Mouse (Mus musculus): Measurements from ENCODE around the gene Dtnbp1.

Gene Dtnbp1

GRCm38 (mm10) chr13:45001911-45002615 lies at the start of gene Dtnbp1:
Dtnbp1 (minus strand) TSS chr13:45002147.
- DNase-seq (ENCODE audit: low spot score in 2 of 2): peak; percentile 19 to 20

DNA sequence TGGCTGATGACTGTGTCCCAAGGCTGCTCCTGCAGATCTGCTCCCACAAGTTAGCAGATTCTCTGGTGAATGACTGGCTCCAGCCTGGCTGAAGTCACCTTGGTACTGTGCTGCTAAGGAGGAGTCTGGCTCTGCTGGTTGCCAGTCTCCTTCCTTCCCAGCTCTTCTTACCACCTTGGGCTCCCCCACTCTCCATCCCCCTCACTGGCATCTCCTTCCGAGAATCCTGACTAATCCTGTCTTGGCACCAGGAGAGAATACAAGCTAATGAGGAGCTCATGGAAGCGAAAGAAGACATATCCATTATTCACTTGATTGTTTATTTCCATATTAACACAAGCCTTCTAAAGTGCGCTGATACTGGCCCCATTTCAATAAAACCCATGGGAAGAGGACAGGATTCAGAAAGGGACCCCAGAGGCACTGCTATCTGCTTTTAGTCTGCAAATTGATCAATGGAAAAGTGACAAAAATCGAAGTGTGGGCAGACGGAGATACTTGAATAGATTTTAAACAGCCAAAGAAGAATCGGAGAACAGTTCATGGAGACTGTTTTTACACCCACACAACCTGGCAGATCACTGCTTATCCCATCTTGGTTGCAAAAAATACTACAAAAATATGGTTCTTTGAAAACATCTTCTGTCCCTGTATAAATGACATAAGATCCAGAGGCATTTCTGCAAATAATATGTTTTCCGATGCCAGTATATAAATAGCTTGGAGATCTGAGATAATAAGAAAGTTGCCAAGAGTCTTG lies 47.5 kb upstream of the Dtnbp1 start:
- DNase-seq (ENCODE audit: low spot score in 2 of 2): no peak

DNA sequence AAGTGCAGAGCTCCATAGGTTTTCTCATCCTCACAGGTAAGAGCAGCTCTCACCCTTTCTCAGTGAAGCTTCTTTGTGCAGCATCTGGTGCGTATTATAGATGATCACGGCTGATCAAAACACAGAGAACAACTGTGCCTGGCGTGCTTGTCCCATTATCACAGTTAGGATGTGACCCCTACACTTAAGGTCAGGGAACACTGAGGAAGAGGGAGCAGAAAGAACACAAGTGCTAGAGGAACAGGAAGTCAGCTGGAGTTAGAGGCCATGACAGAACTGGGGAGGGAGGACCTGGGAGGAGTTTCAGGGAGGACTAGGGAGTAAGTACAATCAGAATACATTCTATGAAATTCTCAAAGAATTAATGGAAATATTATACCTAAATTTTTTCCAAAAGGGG lies 41.5 kb upstream of the Dtnbp1 start:
- no peak for DNase-seq (ENCODE audit: low spot score in 2 of 2)

- DNase-seq (ENCODE audit: low spot score in 2 of 2): no peak
These were observed 38.8 kb upstream of the Dtnbp1 start for GRCm38 (mm10) chr13:45040741-45041140.

DNA sequence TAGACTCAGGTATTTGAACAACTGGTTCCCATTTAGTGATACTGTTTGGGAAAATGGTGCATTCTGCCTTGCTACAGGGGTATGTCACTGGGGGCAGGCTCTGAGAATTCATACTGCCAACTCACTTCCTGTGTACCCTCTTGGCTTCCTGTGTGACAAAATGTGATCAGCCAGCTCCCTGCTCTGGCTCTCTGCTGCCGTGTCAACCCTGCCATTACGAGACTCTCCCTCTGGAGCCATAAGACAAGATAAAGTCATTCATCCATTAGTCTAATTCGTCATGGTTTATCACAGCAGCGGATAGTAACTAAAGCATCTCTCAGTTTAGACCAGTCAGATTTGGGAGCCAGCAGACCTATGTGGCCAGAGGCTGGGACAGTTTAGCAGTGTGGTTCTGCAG lies 38.2 kb upstream of the Dtnbp1 start:
- no peak for DNase-seq (ENCODE audit: low spot score in 2 of 2)

- no peak for DNase-seq (ENCODE audit: low spot score in 2 of 2)
These were observed 34.5 kb upstream of the Dtnbp1 start for GRCm38 (mm10) chr13:45036417-45036816.

- no peak for DNase-seq (ENCODE audit: low spot score in 2 of 2)
These were observed 32.8 kb upstream of the Dtnbp1 start for GRCm38 (mm10) chr13:45034759-45035158.

DNA sequence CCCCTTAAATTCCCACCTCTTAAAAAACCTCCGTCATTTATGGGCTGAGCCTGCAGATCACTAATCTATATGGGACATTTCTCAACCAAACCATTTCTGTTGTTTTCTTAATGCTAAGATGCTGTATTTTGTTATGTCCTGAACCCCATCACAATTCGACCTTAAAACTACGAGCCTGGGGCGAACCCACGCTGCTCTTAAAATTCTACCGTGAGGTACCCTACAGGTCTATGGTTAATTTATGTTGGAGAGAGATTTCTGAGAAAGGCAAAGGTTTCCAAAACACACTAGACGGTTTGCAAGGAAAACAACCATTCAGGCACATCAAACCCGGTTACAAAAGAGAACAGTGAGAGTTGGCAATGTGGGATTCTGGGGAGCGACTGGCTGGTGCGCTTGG lies 31.4 kb upstream of the Dtnbp1 start:
- no peak for DNase-seq (ENCODE audit: low spot score in 2 of 2)

GRCm38 (mm10) chr13:45032484-45032883 lies 30.5 kb upstream of the Dtnbp1 start:
- DNase-seq (ENCODE audit: low spot score in 2 of 2): no peak

- DNase-seq (ENCODE audit: low spot score in 2 of 2): no peak
These were observed 29.8 kb upstream of the Dtnbp1 start for GRCm38 (mm10) chr13:45031748-45032147.

DNA sequence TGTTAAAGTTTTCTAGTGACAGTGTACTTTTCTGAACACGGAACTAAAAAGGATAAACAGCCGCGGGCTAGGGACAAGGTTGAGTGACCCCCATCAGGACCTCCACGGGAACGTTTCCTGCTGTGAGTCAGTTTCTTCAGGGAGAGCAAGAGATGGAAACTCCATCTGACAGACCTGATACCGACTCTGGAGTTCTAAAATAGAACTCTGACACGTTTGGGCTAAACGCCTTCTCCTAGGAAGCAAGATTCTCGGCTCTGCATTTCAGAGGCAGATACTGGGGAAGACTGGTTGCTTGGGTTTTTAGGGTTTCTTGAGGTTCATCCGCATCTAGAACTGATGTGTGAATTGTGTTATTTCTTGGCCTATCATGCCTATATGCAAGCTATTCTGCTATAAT lies 29.4 kb upstream of the Dtnbp1 start:
- no peak for DNase-seq (ENCODE audit: low spot score in 2 of 2)

GRCm38 (mm10) chr13:45030830-45031229 lies 28.9 kb upstream of the Dtnbp1 start:
- DNase-seq (ENCODE audit: low spot score in 2 of 2): peak; percentile 76 to 87

- DNase-seq (ENCODE audit: low spot score in 2 of 2): no peak
These were observed 27.8 kb upstream of the Dtnbp1 start for GRCm38 (mm10) chr13:45029791-45030190.

GRCm38 (mm10) chr13:45026291-45026690 lies 24.3 kb upstream of the Dtnbp1 start:
- no peak for DNase-seq (ENCODE audit: low spot score in 2 of 2)

DNA sequence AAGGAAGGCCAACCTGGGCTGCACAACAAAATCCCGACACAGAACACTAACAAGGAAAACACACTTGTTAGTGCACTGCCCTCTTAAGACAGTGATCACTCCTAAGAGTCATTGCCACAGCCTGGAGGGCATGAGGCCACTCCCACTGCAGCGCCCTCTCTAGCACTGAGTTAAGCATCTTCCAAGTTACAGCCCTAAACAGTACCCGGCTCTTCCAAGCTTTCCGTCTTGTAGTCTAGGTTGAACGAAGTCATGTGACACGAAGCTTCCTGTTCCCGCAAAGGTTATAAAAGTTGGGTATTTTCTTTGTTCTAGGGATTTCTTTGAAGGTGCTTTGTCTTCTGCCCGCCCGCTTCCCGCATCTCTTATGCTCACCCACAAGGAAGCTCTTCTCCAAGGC lies 22.9 kb upstream of the Dtnbp1 start:
- no peak for DNase-seq (ENCODE audit: low spot score in 2 of 2)

GRCm38 (mm10) chr13:45023356-45024150 lies 21.6 kb upstream of the Dtnbp1 start:
- no peak for DNase-seq (ENCODE audit: low spot score in 2 of 2)

DNA sequence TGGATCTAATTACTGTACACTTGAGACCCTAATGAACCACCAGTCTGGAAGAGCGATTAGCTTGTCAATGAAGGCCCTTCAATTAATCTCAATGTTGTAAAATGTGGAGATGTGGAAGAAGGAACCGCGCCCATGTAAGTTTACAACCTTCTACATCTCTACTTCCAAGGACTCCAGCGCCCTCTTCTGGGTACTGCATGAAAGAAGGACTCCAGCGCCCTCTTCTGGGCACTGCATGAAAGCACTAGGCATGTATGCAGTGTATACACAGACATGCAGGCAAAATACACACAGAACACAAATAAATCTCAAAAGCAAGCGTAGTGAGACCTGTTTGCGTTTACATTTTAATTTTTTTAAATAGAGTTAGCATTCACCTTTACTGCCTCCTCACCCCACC lies 6.2 kb upstream of the Dtnbp1 start:
- DNase-seq (ENCODE audit: low spot score in 2 of 2): no peak

GRCm38 (mm10) chr13:45007726-45008125 lies 5.8 kb upstream of the Dtnbp1 start:
- no peak for DNase-seq (ENCODE audit: low spot score in 2 of 2)

DNA sequence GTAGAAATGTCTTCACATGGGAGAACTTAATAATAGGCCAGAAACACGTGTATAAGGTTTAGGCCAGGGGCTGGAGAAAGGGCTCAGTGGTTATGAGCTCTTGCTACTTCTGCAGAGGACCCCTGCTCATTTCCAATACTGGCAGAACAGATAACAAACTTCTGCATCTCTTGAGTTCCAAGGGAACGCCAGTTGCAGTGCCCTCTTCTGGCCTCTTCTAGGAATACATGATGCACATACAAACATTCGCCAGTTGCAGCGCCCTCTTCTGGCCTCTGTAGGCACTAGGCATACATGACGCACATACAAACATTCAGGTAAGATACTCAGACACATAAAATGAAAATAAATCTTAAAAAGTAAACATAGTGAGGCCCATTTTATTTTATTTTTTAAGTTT lies 4.5 kb upstream of the Dtnbp1 start:
- DNase-seq (ENCODE audit: low spot score in 2 of 2): no peak

GRCm38 (mm10) chr13:45005861-45006260 lies 3.9 kb upstream of the Dtnbp1 start:
- no peak for DNase-seq (ENCODE audit: low spot score in 2 of 2)

DNA sequence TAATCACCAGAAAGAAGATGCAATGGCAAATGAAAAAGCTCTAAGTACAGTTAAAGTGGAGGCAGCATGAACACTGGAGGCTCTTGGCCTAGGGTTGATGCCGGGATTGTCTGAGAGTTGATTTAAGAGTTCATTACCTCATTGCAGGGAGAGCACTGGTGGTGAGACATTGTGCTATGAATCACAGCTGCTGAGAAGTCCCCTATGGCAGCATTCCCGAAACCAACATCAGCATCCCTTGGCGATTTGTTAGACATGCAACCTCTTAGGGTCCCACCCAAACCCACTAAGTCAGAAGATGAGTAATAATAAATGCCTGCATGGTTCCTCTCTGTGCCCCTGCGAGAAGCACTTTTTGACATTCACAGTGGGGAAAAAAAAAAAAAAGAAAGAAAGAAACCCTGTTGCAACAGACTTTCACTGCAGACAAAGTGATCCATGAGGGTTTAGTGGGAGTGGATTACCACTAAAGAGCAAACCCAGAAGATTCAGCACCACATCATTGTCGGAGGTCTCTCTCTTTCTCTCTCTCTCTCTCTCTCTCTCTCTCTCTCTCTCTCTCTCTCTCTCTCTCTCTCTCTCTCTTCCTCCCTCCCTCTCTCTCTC lies 3.1 kb upstream of the Dtnbp1 start:
- DNase-seq (ENCODE audit: low spot score in 2 of 2): no peak

DNA sequence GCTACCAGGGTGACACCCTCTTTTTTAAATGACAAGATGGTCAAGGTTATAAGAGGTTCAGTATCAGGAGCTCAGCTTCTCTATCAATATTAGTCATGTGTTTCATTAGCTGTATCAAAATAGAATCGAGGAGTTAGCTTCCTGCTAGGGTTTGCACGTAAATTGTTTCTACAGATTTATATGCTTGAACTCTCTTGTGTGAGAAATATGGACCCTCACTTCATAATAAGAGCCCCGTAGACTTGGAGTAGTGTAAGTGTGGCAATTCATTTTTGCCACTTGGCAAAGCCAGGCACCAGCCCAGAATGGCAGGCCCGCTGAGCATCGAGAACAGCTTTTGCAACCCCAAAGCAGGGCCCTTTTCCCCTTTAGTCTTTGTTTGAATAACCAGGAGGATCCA lies 1.1 kb upstream of the Dtnbp1 start:
- DNase-seq (ENCODE audit: low spot score in 2 of 2): no peak

All from frontal cortex, postnatal 25 days (tissue).